Mouse (Mus musculus) G1E (cell line): ENCODE measurements around the gene Pnrc1.

Experiments used
- CTCF ChIP-seq: IDR thresholded peaks from 2 replicates; pipeline ENCODE4 v1.5.1; 2012; ENCODE audit warnings: low read depth, low read length, inconsistent platforms, mixed read lengths
- GATA2 ChIP-seq: IDR thresholded peaks from 2 replicates; pipeline ENCODE4 v1.6.1; 2012; ENCODE audit warnings: low read depth, low read length, inconsistent platforms, borderline replicate concordance
- TAL1 ChIP-seq: conservative IDR thresholded peaks from 2 replicates; pipeline ENCODE4 v1.6.1; 2012; ENCODE audit warnings: low read depth, low read length, inconsistent platforms, mixed read lengths

- TF ChIP-seq CTCF: no peak
- TF ChIP-seq TAL1: no peak
- TF ChIP-seq GATA2: no peak
Observed at GRCm38 (mm10) chr4:33285448-33285847, 4.5 kb downstream of the Pnrc1 start.
